Mouse (Mus musculus) 3T3-L1 (cell line): ENCODE data around the gene Erbin.

Experiments used
- DNase-seq: peaks from one replicate; pipeline ENCODE4 v3.0.0-alpha.2; 2015; ENCODE audit warnings: low read depth, low spot score

Gene Erbin

GRCm38 (mm10) chr13:103807464-103807863, 112.8 kb downstream of the Erbin start:
- DNase-seq = no peak

DNA sequence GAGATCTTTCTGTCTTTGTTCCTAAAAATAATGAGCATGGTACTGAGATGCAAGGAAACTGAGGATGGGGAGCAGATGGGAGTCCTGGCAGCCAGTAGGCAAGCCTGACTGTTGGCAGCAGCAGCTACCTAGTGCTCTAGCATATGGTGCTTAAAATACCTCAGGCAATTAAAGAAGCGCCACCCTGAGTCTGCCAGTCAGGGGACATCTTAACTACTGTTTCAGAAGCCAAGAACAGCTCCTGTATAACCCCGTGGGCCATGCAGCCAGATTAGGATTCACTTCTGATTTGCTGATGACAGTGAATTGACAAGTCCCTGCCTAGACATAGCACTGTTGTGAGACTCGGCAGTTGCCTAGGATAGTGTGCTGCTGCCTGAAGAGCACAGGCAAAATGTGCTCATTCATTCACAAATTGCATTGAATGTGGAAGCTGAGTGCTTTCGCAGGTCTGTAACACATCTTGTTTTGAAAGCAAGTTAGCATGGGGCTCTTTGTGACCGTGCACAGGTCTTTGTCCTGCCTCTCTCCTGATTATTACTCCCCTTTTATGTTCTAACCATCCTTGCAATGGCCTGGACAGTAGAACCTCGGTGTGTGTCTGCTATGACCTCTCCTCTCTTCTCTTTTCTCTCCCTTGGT, 114.0 kb downstream of the Erbin start:
- DNase-seq = no peak

DNA sequence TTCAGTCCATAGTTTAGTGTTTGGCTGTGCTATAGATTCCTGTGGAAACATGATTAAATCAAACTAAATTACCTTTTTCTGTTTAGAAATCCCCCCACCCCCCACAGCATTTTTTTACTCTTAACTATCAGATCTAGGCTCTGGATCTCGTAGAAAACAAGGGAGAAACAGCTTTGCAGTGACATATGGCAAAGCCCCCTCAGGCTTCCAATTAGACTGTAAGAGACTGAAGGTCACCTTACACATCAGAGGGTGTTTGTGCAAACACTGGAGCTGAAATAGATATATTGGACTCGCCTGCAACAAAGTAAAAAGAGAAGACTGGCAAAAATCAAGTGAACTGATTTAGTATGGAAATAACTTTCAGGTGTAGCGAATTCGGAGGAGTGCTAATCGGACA, 116.6 kb downstream of the Erbin start:
- no peak for DNase-seq

- DNase-seq = no peak
Observed at GRCm38 (mm10) chr13:103801021-103801420, 119.3 kb downstream of the Erbin start.

DNA sequence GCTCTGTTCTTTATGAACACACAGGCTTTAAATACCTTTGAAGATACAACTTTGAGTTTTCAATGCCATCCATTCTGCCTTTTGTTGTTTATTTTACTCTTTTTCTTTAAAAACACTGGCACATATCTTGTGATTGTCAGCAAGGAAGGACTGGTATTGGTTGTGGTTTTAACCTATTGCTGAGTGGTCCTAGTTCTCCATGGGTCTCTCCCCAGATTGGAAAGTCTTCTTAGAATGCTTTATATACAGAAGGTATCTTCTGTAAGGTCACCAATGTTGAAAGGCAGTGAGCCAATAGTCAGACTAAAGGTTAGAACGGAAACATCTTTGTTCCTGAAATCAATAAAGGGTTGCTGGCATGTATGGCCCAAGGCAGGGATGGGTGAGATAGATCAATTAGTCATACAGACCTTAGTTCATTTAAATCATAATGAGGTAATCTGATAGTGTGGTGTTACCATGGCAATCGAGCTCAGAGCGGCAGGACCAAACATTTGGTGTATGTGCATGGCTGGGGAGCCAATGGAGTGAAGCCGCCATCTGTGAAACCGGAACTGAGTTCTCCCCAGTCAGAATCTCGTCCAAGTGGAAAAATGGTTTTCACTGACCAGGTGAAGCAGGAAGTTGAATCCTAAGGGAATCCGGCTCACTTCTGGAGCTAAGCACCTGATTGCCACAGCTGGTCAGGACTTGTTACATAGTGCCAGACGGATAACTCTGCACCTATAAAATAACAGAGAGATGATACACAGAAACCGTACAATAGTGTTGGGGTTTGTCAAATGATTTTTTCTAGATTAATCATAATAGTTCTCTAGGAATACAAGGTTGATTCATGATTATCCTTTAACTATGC, 125.4 kb downstream of the Erbin start:
- DNase-seq = no peak

- peak; percentile 62 for DNase-seq
Observed at GRCm38 (mm10) chr13:103779922-103780585, 140.3 kb downstream of the Erbin start.

GRCm38 (mm10) chr13:103777126-103777525, 143.2 kb downstream of the Erbin start:
- no peak for DNase-seq

DNA sequence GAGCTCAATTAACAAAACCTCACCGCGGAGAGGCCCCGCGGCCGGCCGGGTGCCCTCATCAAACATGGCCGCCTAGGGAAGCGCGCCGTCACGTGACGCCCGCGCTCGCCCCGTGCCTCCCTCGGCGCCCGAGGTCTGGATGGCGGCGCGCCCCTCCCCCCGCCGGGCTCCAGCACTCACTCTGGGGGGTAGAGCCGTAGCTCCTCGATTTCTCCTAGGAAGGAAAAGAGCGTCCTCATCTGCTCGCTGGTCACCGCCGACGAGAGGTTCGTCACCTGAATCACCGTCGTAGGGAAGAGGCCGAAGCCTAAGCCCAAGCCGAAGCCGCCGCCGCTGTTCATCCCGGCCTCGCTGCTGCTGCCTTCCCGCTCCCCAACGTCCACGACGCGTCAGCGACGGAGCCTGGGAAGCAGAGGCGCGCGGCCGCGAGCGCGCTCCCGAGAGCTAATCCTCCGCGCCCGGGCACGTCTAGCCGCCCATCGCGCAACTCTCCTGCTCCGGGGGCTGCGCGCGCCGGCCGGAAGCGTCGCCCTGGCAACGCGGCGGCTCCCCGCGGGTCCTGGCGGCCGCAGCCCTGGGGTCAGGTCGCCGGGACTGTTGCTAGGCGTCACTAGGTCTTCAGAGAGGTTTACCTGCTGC, 146.1 kb downstream of the Erbin start, which contains the start of gene Srek1:
Gene Srek1, minus strand, starts transcription at position 490 of the 639 bp plus-strand sequence.
- peak; percentile 84 for DNase-seq

- peak; percentile 80 for DNase-seq
Observed at GRCm38 (mm10) chr13:103773407-103774118, 146.8 kb downstream of the Erbin start.

- peak; percentile 36 for DNase-seq
Observed at GRCm38 (mm10) chr13:103772917-103773316, 147.4 kb downstream of the Erbin start.

GRCm38 (mm10) chr13:103770821-103771220, 149.5 kb downstream of the Erbin start:
- no peak for DNase-seq
